Mouse (Mus musculus): ENCODE measurements around the gene Ncam1.

DNA sequence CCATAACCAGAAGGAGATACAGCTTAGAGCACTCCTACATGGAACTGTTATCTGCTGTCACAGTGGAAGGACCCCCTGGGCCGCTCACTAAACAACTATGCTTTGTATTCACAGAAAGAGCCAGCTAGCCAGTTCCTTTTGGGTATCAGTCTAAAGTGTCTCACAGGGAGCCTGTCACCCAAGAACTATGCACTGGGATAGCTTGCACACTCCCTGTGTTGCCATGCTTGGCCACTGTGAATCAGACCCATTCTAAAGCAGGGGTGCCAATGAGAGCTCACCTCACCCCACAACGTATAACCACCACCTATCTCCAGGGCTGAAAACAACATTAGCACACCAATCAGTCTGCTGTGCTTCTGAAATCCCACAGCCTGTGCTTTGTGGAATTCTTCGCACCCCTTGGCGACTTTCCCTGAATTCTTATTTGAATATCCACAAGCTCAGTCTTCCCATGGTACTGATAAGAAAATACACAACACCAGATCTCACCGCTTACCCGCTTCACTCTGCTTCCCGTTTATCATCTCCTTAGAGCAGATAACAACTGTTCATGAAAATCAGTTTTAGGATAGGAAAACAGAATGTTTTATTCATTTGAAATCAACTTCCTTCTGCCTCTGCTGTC is 228.6 kb downstream of the Ncam1 start:
- TF ChIP-seq CTCF (conservative IDR thresholded peaks at IDR 0.05; ENCODE audit: insufficient read depth, insufficient read length, low read depth, low read length) = no peak
- no peak for TF ChIP-seq POLR2A (IDR thresholded peaks at IDR 0.05; ENCODE audit: low read depth, low read length)
